Mouse (Mus musculus): ENCODE results near the gene Mpped2. TPM values are rescaled to one million over a fixed set of nuclear protein-coding genes. Genes with fewer than 3 reads are reported as not detected.

Gene Mpped2
- total and polyA plus RNA-seq, 3 experiments, result not detected

DNA sequence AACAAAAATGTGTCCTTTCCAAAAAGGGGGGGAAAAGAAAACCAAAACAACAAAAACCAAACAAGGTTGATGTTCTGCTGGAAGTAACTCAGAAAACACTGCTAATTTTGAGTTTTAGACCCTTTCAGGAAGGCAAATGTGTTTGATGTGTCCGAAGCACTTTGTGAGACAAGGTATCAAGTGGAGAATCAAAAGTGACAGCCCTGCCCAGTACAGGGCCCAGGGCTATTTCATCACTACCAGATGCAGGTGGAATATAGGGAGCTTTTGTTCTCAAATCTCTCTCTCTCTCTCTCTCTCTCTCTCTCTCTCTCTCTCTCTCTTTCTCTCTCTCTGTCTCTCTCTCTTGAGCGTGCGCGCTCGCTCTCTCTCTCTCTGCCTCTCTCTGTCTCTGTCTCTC is 140.1 kb downstream of the Mpped2 start:
- Histone ChIP-seq H3K79me2 (replicated peaks; ENCODE audit: control insufficient read depth, extremely low read depth, insufficient read depth, poor library complexity, severe bottlenecking) (no peaks in the 10 kb centered on the region), H3K27ac (ENCODE audit: insufficient read depth, low read depth) (no peak overlapping the region), H3K4me3 (replicated peaks in 1 of 3; ENCODE audit: low read depth in 2 of 3, low read length in 2 of 3, poor library complexity in 1 of 3) (no peak overlapping the region), H3K4me2 (ENCODE audit: insufficient read depth, low read depth, poor library complexity, severe bottlenecking) (no peak overlapping the region), H3K36me3 (replicated peaks in 1 of 2; ENCODE audit: control insufficient read depth in 1 of 2, insufficient read depth in 1 of 2, low read length in 1 of 2) (no peaks in the 10 kb centered on the region), H3K27me3 (replicated peaks) (no peaks in the 10 kb centered on the region), H3K9ac (ENCODE audit: insufficient read depth, low read depth) (no peak overlapping the region), H3K9me3 (replicated peaks; ENCODE audit: low read length) (peaks cover 81% of the 10 kb centered on the region), H3K4me1 (ENCODE audit: control insufficient read depth in 1 of 2, insufficient read depth in 2 of 2) (no peaks in the 10 kb centered on the region)
- no peak for DNase-seq (ENCODE audit: extremely low read depth)
- no peak for TF ChIP-seq ETS1 (conservative IDR thresholded peaks at IDR 0.05; ENCODE audit: low read depth, low read length)
- no peak for TF ChIP-seq HCFC1 (IDR thresholded peaks at IDR 0.05; ENCODE audit: low read depth, low read length)
- TF ChIP-seq IRF4 (IDR thresholded peaks at IDR 0.05; ENCODE audit: low read depth, low read length), result no peak
- TF ChIP-seq CTCF (conservative IDR thresholded peaks at IDR 0.05 in 1 of 2, IDR thresholded peaks at IDR 0.05 in 1 of 2; ENCODE audit: low read depth in 2 of 2, low read length in 2 of 2), result no peak
- no peak for TF ChIP-seq MYC (IDR thresholded peaks at IDR 0.05; ENCODE audit: low read depth, low read length)
- TF ChIP-seq E2F4 (IDR thresholded peaks at IDR 0.05; ENCODE audit: insufficient replicate concordance, low read depth, low read length), result no peak
- TF ChIP-seq ZMIZ1 (IDR thresholded peaks at IDR 0.05; ENCODE audit: low read depth, low read length), result no peak
- no peak for TF ChIP-seq MAX (IDR thresholded peaks at IDR 0.05; ENCODE audit: low read length)
- TF ChIP-seq ZNF384 (IDR thresholded peaks at IDR 0.05; ENCODE audit: low read depth, low read length), result no peak
- no peak for TF ChIP-seq EP300 (IDR thresholded peaks at IDR 0.05; ENCODE audit: low read length)
- TF ChIP-seq NRF1 (IDR thresholded peaks at IDR 0.05; ENCODE audit: low read depth, low read length), result no peak
- no peak for TF ChIP-seq TBP (conservative IDR thresholded peaks at IDR 0.05; ENCODE audit: low read depth, low read length)
- dilution Hi-C loops (cut with MboI; ENCODE audit: extremely low pct_ligation_motif_present, extremely low pct_unique_long_range_greater_than_20kb, low sequenced_read_pairs), result no loop called here
- in situ Hi-C loops (cut with MboI; ENCODE audit: low pct_ligation_motif_present, low pct_unique_long_range_greater_than_20kb, low sequenced_read_pairs), result no loop called here

DNA sequence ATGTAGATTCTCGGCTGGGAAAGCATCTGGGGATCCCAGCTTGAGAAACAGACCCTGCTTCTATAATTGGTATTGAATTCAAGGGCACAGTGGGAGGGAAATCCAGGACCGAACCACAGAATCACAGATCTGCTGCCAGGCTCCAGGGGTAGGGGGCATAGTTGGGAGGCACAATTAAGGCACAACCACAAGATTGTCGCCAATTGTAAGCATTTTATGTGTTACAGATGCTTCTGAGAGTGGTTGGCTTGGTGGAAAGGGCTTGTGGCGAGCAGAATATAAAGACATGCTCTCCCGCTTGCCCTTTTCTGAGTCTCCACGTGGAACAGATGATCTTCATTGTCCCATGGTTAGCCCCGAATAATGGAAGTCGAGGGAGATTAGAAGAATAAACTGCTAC is 142.3 kb downstream of the Mpped2 start:
- Histone ChIP-seq H3K27ac (ENCODE audit: insufficient read depth, low read depth) (no peak overlapping the region), H3K9me3 (replicated peaks; ENCODE audit: low read length) (peaks cover 79% of the 10 kb centered on the region), H3K4me2 (ENCODE audit: insufficient read depth, low read depth, poor library complexity, severe bottlenecking) (no peak overlapping the region), H3K27me3 (replicated peaks) (no peaks in the 10 kb centered on the region), H3K4me1 (ENCODE audit: control insufficient read depth in 1 of 2, insufficient read depth in 2 of 2) (no peaks in the 10 kb centered on the region), H3K36me3 (replicated peaks in 1 of 2; ENCODE audit: control insufficient read depth in 1 of 2, insufficient read depth in 1 of 2, low read length in 1 of 2) (no peaks in the 10 kb centered on the region), H3K79me2 (replicated peaks; ENCODE audit: control insufficient read depth, extremely low read depth, insufficient read depth, poor library complexity, severe bottlenecking) (no peaks in the 10 kb centered on the region), H3K9ac (ENCODE audit: insufficient read depth, low read depth) (no peak overlapping the region), H3K4me3 (replicated peaks in 1 of 3; ENCODE audit: low read depth in 2 of 3, low read length in 2 of 3, poor library complexity in 1 of 3) (no peak overlapping the region)
- no peak for TF ChIP-seq ETS1 (conservative IDR thresholded peaks at IDR 0.05; ENCODE audit: low read depth, low read length)
- TF ChIP-seq IRF4 (IDR thresholded peaks at IDR 0.05; ENCODE audit: low read depth, low read length), result no peak
- no peak for TF ChIP-seq TBP (conservative IDR thresholded peaks at IDR 0.05; ENCODE audit: low read depth, low read length)
- no peak for TF ChIP-seq NRF1 (IDR thresholded peaks at IDR 0.05; ENCODE audit: low read depth, low read length)
- no peak for TF ChIP-seq EP300 (IDR thresholded peaks at IDR 0.05; ENCODE audit: low read length)
- no peak for TF ChIP-seq GABPA (IDR thresholded peaks at IDR 0.05; ENCODE audit: insufficient replicate concordance, low read depth, low read length)
- no peak for TF ChIP-seq CHD2 (IDR thresholded peaks at IDR 0.05; ENCODE audit: low read length)
- dilution Hi-C loops (cut with MboI; ENCODE audit: extremely low pct_ligation_motif_present, extremely low pct_unique_long_range_greater_than_20kb, low sequenced_read_pairs) (no loop called here), in situ Hi-C loops (cut with MboI; ENCODE audit: low pct_ligation_motif_present, low pct_unique_long_range_greater_than_20kb, low sequenced_read_pairs) (no loop called here)
- DNase-seq (ENCODE audit: extremely low read depth), result no peak

DNA sequence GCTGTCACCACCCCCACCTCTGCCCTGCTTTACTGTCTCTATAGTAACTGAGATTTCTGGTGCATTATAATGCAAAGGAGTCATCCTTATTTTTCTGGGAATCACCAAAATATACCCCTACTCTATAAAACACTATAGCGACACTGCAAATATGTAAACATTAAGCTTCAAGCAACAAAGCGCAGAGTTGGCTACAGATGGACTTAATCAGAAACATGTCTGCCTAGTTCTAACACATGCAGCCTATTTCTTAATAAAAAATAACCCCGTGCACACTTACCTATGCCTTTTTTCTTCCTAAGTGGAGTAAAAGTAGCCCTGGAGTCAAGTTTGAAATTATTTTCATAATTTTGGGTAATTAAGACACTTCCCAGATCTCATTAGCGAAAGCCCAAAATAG is 144.2 kb downstream of the Mpped2 start:
- no peaks in the 10 kb centered on the region for H3K36me3 ChIP-seq (replicated peaks in 1 of 2; ENCODE audit: control insufficient read depth in 1 of 2, insufficient read depth in 1 of 2, low read length in 1 of 2)
- dilution Hi-C loops (cut with MboI; ENCODE audit: extremely low pct_ligation_motif_present, extremely low pct_unique_long_range_greater_than_20kb, low sequenced_read_pairs) (no loop called here), in situ Hi-C loops (cut with MboI; ENCODE audit: low pct_ligation_motif_present, low pct_unique_long_range_greater_than_20kb, low sequenced_read_pairs) (no loop called here)
- no peak overlapping the region for H3K27ac ChIP-seq (ENCODE audit: insufficient read depth, low read depth)
- H3K9ac ChIP-seq (ENCODE audit: insufficient read depth, low read depth), result no peak overlapping the region
- no peak for TF ChIP-seq MEF2A (IDR thresholded peaks at IDR 0.05; ENCODE audit: borderline replicate concordance, low read depth, low read length)
- TF ChIP-seq POLR2AphosphoS2 (IDR thresholded peaks at IDR 0.05; ENCODE audit: low read depth, low read length), result no peak
- no peak for TF ChIP-seq SMC3 (IDR thresholded peaks at IDR 0.05; ENCODE audit: low read depth, low read length)
- no peak for TF ChIP-seq HCFC1 (IDR thresholded peaks at IDR 0.05; ENCODE audit: low read depth, low read length)
- no peak for TF ChIP-seq RAD21 (IDR thresholded peaks at IDR 0.05; ENCODE audit: low read depth, low read length)
- TF ChIP-seq SIN3A (IDR thresholded peaks at IDR 0.05; ENCODE audit: low read length), result no peak
- H3K4me1 ChIP-seq (ENCODE audit: control insufficient read depth in 1 of 2, insufficient read depth in 2 of 2), result no peaks in the 10 kb centered on the region
- H3K4me2 ChIP-seq (ENCODE audit: insufficient read depth, low read depth, poor library complexity, severe bottlenecking), result no peak overlapping the region
- no peaks in the 10 kb centered on the region for H3K79me2 ChIP-seq (replicated peaks; ENCODE audit: control insufficient read depth, extremely low read depth, insufficient read depth, poor library complexity, severe bottlenecking)
- peaks cover 78% of the 10 kb centered on the region for H3K9me3 ChIP-seq (replicated peaks; ENCODE audit: low read length)
- no peaks in the 10 kb centered on the region for H3K27me3 ChIP-seq (replicated peaks)
- no peak for DNase-seq (ENCODE audit: extremely low read depth)
- H3K4me3 ChIP-seq (replicated peaks in 1 of 3; ENCODE audit: low read depth in 2 of 3, low read length in 2 of 3, poor library complexity in 1 of 3), result no peak overlapping the region

All from CH12.LX (cell line).